Mouse (Mus musculus) gastrocnemius, adult 18-20 months (tissue): ENCODE measurements around the gene Plekho2. TPM values are rescaled to one million over a fixed set of nuclear protein-coding genes. Genes with fewer than 3 reads are reported as not detected.
A peak's percentile ranks its signal among the peaks of the same experiment; 100 is the strongest.

Experiments
- DNase-seq: peaks from one replicate; pipeline ENCODE4 v3.0.0; 2021; ENCODE audit warnings: low spot score
- long read RNA-seq, 2 experiments: library from polyadenylated mRNA; stranded (forward); transcript quantifications; one replicate each; pipeline ENCODE4 v2.0.0; 2021
- total RNA-seq, 2 experiments: library from RNA; stranded (reverse); gene quantifications; 2 replicates each; pipeline ENCODE4 v1.2.3; 2021

Gene Plekho2
- total RNA-seq = 1 to 10 TPM; 2.2 to 5.4 TPM
- long read RNA-seq, experiment 1, partial matches to known transcripts = 0 of 2 reads
- long read RNA-seq, experiment 1, other reads (novel, unspliced or antisense) = 0 of 2 reads
- long read RNA-seq, experiment 2, partial matches to known transcripts = 1 of 5 reads
- long read RNA-seq, experiment 2, other reads (novel, unspliced or antisense) = 0 of 5 reads

DNA sequence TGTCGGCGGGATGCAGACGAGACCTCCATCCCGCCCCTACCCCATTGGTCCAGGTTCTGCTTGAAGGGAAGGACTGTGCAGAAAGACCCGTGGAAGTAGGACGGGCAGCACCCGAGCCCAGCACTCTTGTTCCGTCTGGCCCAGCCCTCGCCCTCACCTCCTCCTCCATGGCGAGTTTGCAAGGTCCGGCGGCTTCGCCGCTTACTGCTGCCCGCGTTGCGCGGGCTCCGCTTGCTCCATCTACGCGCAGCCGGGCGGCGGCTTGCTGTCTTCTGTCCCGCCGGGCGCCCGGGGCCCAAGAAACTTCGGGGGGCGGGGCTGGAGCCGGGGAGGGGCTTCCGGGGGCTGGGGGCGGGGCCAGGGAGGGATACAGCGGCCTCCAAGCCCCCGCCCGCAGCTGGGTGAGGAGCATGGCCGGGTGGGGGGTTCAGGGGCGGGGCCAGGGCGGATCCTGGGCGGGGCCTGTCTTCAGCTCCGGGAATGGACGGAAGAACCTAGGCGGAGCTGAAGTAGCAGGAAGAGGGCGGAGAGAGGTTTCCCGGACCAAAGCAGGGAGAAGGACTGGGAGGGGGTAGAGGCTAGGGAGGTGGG lies at the start of gene Plekho2:
TSS of gene Plekho2 (minus strand) at position 260 of the 591 bp plus-strand sequence.
- peak; percentile 90 for DNase-seq

DNA sequence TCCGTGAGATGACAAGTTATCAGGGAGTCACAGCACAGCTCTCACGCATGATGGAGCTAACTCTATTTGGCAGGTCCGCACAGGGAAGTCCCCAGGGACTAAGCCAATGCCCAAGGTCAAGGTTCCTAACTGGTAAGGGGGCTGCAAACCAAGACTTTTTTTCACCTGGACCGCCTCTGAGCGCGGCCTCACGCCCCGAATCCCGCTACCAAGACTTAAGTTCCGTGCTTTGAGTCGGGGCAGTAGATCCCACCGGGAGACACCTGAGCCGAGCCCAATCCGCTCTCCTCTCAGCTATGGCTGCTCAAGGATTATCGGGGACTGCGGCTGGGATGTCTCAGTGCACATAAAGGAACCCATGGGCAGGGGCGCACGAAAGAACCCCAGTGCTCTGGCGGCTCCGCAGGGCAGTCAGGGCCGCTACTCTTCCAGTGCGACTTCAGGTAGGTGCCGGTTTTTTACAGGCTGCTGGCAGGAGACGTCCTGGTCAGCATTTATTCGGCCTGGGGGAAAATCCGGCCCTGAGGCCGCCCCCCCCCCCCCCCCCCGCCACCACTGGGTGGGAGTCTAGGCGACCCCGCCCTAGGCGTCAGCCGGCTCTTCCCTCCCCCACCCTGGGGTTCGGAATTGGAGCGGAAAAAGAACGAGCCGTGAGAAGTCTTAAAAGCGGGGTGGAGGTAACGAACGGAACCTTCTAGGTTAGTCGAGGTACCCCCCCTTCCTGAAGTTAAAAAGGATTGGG lies 49.4 kb upstream of the Plekho2 start, which contains the start of gene Rbpms2:
TSS of gene Rbpms2 (plus strand) at position 624 of the 742 bp plus-strand sequence.
- no peak for DNase-seq

DNA sequence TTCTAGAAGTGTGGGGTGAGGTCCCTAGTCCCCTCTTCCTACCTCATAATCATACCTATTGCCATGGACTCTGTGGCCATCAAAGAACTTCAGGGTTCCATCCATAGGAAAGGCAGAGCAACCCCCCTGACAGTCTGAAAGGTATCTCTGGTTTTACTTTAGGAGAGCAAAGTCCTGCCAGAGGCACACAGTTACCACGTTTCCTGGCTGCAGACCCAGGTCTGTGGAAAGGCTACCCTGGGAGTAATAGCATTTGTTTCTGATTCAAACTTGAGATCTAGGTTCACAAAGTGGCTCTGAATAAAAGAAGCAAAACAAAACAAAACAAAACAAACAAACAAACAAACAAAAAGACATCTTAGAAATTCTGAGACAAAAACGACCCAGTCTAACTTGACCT lies 44.4 kb upstream of the Plekho2 start:
- DNase-seq = no peak

DNA sequence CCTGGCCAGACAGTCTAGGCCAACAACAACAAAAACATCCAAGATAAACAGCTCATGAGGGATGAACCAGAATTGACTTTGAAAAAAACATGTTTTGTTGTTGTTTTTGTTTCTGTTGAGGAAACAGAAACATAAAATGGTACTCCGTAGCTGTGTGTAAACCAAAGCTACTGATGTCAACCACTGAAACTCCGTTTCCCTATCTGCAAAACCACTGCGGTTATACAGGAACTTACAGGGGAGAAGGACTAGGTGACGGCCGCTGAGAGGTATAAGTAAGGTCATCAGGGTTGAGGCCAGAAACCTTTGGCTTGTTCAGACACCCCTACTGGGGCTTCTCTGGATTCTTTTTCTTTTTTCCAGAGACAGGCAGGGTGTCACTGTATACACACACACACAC lies 43.0 kb upstream of the Plekho2 start:
- no peak for DNase-seq

DNA sequence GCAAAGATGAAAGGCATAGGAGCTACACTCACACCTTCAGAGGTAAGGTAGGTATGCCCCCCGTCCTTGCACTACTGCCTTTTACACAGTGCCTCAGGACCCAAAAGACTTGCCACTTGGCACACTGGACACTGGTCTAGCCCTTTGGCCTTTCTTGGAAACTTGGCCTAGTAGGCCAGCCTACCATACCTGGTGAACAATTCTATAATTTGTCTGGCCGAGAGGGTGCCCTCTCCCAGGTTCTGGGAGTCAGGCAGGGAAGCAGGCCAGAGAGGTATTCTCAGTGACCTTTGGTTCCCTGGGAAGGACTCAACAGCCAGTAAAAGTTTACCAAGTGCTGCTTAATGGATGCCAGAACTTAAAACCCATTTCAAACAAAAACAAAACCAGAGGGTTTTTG lies 41.8 kb upstream of the Plekho2 start:
- DNase-seq = no peak

DNA sequence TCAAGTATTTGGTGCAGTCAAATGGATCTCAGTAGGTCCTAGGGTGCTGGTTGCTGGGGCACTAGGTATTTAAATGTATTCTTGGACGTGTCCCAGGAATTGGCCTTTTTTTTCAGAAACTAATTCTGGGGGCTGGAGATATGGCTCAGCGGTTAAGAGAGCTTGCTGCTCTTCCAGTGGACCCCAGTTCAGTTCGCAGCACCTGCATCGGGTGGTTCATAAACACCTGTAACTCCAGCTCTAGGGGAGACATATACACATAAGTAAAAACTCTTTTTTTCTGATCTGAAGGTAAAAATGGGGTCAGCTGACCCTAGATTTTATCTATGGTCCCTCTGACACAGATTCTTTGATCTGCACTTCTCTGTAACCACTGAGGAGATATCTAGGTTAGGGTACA lies 41.4 kb upstream of the Plekho2 start:
- DNase-seq = no peak

DNA sequence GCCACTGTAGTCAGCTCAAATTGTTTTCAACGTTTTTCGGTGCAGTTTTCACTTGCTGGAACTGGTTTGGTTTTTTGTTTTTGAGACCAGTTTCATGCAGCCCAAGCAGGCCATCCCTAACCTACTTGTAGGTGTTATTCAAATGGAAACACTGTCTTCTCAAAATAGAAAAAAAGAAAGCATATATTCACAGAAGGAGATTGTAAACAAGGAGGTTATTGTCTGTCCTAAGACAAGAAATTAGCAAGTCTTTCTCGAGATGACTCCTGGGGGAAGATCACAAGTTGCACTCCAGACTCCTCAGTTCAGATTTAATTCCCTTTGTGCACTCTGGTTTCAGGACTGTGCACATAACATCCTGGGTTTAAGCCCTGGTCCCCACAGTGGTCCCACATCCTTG lies 39.5 kb upstream of the Plekho2 start:
- DNase-seq = no peak

DNA sequence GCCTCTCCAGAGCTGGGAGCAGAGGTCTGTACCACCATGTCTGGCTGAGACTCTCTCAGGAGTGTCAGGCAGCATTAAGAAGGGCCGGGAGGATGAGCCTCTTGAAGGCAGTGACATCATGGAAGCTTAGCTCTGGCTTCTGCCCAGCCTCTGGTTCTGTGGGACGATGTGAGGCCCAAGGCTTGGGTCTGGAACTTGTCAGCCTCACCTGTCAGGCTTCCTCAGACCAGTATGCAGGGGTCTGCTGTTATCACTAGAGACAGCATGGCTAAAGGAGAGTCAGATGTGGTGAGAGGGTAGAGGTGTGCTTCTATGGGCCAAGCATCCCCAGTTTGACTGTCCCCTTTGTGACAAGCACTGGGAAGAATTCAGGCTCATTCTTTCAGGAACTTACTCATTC lies 33.3 kb upstream of the Plekho2 start:
- DNase-seq = no peak

DNA sequence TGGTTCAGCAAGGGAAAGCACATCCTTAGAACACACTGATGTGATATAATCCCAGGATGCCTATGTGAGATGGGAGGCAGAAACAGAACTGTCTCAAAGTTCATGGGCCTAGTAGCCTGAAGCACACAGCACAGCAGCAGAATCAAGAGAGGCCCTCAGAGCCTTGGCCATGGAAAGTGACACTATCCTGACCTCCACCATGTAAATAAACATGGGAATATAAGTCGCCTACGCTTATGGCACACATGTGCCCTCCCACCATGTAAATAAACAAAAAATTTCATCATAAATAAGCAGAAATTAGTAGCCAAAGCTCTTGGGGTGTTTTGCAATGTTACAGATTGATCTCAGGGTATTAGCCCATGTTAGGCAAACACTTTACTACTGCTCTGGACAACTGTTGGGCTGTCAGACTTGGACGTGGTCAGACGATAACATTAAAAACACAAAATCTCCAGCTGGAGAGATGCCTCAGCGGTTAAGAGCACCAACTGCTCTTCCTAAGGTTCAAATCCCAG lies 32.2 kb upstream of the Plekho2 start:
- no peak for DNase-seq

DNA sequence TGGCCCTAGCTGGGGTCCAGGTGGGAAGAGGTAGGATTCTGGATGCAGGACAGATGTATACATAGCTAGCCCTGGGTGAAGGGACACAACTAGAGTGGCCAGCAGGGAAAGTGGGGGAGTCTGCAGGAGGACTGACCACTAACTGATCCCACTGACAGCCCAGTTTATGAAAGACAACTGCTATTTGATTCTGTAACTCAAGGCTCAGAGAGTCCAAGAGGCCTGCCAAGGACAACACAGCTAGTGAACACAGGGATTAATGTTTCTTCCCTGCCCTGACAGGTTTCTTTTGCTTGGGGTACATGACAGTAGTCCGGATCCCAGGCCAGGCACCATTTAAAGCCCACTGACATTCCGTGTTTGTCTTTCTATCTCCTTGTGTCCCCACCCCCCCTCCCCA lies 27.3 kb upstream of the Plekho2 start:
- no peak for DNase-seq

DNA sequence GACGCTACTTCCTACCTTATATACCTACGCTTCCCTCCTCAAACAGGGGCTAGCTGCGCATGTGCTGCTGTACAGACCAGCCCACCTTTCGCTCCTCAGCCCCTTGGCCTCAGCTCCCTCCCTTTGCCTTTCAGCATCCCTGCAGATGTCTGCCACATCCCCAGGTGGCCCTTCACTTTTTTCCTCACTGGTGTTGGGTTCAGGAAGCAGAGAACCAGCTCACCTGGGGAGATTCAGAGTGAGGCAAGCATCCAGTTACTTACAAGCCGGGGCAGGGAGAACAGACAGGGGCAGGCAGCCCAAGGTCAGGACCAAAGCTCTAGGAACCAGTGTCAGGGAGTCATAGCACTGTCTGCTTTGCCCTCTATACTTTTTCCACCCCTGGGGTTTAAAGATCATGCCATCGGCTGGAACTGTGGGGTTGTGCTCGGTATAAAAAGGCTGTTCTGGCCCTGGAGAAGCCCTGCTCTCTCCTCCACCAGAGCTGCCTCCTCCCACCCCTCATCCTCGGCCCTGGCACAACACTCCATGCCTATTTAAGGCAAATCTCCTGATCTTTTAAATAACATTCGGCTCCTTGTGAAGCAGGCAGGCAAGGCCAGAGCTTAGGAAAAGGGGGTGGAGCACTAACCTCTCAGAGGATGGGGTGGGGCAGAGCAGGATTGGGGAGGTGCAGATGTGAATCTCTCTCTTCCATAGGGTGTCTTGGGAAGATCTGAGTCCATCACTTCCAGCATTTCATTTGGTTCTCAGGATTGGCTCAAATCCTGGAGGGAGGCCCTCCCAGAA lies 26.7 kb upstream of the Plekho2 start:
- DNase-seq = no peak

DNA sequence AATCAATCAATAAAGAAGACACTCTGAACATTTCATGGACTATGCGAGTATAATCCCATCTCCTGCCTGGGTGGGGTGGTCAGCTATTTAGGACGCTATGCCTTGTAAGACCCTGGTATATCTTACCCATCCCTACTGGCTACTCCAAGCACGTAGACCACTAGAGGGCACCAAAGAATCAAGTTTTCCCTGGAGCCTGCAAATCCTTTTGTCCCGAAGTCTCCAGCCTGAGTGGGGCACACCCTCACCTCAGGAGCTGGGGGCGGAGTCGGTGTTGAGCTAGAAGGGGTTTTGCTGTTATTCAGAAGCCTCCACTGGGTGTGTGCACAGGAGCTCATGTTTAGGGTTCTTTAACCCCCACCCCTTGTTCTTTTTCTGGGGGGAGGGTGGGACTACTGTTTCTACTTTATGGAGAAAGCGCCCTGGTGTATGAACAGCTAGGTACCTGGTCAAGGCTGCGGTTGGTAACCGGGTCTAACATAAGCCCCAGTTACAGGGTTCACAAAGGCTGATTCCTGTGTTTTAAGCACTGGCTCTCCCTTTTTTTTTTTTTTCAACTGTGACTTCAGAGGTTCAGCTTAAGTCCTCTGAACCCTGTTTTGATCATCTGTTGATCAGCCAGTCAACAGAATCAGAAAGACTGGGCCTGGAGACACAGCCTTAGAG lies 25.8 kb upstream of the Plekho2 start:
- peak; percentile 62 for DNase-seq

DNA sequence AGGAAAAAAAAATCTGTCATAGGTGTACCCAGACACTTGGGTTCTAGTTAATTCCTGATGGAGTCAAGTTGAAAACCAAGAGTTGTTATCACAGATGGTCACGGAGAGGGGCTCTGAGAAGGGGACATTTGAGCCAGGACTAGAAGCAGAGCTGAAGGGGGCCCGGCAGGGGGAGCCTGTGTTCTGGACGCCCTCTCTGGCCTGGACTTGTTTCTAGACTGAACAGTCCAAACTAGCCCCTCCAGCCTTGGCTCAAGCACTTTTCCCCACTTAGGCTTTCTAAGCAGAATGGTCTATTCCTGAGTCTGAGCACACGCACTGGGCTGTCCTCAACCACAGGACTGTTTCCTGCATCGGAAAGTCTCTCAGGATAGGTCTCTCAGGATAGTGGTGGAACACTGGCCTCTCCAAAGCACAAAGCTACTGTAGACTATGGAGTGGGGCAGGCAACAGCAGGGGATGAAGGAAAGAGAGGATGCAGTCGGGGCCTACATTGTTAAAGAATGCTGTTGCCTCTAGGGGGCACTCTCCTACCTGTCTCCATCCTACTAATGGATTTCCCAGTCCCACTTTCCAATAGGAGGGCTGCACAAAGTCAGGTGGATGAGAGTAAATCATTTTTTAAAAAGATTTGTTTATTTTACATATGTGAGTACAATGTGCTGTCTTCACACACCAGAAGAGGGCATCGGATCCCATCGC lies 23.7 kb upstream of the Plekho2 start:
- no peak for DNase-seq

DNA sequence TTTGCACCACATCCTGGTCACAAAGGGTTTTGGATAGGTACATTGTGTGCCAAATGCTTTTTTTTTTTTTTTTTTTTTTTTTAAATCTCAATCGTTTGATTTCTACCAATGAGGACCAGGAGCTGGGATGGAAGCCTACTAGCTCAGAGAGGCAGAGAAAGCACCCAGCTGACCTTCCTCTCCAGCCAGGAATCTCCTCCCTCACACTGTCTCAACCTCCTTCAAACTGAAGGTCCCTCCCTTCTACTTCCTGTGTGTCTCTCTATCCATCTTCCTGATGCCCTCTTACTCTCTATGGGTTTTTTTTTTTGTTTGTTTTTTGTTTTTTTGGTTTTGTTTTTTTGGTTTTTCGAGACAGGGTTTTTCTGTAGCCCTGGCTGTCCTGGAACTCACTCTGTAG lies 21.1 kb upstream of the Plekho2 start:
- DNase-seq = no peak

DNA sequence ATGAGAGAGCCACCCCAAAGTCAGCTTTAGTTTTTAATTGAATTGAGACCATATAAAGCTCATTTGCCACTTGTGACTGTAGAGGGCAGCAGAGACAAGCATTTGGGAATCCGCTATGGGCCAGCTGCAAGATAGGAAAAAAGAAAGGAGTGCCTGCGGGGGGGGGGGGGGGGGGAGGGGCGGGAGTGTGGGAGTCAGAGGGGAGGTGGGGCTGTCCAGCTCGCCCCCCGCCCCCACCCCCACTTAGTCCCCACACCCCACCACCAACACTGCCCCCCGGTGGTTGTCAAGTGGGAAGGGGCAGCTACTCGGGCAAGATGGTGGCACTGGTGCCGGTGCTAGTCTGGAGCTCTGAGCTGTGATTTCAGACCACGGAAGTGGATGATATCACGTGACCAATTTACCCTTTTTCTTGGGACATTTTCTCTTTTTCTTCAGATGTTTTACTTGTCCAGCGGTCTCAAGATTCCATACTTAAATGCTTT lies 19.0 kb upstream of the Plekho2 start:
- peak; percentile 69 for DNase-seq

DNA sequence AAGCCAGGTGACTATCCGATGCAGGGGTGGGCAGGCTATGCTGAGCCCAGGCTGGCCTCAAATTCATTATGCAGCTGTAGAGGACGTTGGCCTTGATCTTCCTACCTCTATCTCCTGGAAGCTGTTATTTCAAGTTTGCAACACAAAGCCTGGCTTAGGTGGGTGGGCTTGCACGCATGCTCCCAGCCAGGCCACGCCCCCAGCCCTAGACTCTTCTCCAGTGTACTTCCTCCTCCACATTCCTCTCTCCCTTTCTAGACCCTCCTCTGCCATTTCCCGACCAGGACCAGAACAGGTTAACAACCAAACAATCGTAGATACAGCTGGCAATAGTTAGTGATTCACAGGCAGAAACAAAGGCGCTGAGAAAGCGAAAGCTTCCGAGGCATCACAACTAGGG lies 13.8 kb upstream of the Plekho2 start:
- no peak for DNase-seq

DNA sequence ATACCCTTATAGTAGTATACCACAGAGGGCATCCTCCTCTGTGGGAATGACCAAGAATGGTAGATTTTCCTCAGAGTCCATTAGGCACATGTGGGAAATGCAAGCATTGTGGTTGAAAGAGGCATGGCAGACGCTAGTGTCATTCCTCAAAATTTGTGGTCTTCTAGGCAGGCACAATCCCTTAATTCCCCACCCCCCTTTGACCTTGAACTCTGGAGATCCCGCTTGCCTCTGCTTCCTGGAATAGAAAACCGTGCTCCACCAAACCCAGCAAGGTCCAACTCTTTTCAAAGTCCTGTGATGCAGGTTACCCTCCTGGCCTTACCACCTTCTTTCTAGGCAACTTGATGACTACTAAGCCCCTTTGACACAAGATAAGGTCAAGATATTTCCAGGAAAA lies 12.9 kb upstream of the Plekho2 start:
- no peak for DNase-seq

DNA sequence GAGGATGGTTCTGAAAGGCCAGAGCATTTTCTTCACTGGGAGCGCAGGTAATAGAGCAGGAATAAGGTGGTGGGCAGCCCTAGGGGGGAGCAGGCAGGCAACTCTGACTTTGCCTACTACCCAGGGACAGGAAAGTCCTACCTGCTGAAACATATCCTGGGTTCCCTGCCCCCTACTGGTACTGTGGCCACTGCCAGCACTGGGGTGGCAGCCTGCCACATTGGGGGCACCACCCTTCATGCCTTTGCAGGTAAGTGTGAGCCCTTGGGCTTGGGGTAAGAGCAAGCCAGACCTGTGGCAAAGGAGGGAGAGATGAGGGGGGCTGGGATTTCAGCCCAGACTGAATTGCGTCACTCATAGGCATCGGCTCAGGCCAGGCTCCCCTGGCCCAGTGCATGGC lies 9.3 kb upstream of the Plekho2 start:
- DNase-seq = no peak

DNA sequence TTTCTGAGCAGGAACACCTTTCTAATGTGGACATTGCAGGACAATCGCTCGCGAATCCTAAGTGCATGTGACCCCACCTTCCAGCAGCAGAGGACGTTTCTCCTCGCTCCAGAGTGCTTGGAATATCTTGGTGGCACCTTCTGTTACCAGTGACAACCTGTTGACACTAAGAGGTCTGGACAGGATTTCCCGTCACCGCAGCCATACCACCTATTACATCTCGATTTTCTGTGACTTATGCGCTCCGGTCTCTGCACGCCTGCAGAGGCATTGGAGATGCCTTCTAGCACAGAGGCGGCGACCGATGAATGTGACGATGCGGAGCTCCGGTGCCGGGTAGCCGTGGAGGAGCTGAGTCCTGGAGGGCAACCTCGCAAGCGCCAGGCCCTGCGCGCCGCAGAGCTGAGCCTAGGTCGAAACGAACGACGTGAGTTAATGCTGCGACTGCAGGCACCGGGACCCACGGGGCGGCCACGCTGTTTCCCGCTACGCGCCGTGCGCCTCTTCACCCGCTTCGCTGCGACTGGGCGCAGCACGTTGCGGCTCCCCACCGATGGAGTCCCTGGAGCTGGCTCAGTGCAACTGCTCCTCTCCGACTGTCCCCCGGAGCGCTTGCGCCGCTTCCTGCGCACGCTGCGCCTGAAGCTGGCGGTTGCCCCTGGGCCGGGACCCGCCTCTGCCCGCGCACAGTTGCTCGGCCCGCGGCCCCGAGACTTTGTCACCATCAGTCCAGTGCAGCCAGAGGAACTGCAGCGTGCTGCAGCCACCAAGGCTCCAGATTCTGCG lies 7.9 kb upstream of the Plekho2 start:
- DNase-seq = no peak

DNA sequence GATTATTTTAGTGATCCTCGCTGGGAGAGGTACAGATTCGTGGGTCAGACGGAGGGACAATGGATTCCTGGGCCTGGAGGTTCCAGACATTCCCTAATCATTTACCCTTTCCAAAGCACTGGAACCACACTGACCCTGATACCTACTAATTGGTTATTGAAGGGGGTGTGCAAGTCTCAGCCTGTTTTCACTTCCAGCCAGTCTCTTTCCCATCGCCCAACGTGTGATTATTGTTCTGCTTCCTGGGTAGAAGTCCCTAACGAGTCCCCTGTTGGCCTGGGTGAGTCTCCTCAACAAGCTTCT lies 7.4 kb upstream of the Plekho2 start:
- no peak for DNase-seq
